Mouse (Mus musculus) intestine, postnatal 0 days (tissue): ENCODE results near the gene Mrm3. TPM values are rescaled to one million over a fixed set of nuclear protein-coding genes. Genes with fewer than 3 reads are reported as not detected.
"Not testable (repeated sequence)": the region's sequence is repeated elsewhere in the genome, so short reads cannot be mapped to it uniquely, and the experiment has no call there.

Source experiments
- ATAC-seq: fragments of 200-750 bp; cut with Nextera tagmentation; 2 replicates; pipeline ENCODE4 v1.8.0; 2017; ENCODE audit warnings: mild to moderate bottlenecking, moderate TSS enrichment, moderate library complexity
- H3K27ac ChIP-seq: fragments of 300-500 bp; sonication (generic); 2 replicates; pipeline ENCODE4 v1.5.1; 2014; ENCODE audit warnings: mild to moderate bottlenecking, low read depth, low read length, moderate library complexity
- H3K27me3 ChIP-seq: fragments of 300-500 bp; sonication (generic); replicated peaks from 2 replicates; pipeline ENCODE4 v1.6.1; 2014; ENCODE audit warnings: low read length, mixed read lengths; ENCODE audit not compliant: control insufficient read depth, insufficient read depth
- H3K36me3 ChIP-seq: fragments of 300-500 bp; sonication (generic); 2 replicates; pipeline ENCODE4 v1.6.1; 2014; ENCODE audit warnings: mild to moderate bottlenecking, moderate library complexity; ENCODE audit not compliant: control insufficient read depth, insufficient read depth
- H3K4me1 ChIP-seq: fragments of 300-500 bp; sonication (generic); replicated peaks from 2 replicates; pipeline ENCODE4 v1.6.1; 2014; ENCODE audit warnings: antibody characterized with exemption, low read length, mixed read lengths; ENCODE audit not compliant: control insufficient read depth, insufficient read depth
- H3K4me2 ChIP-seq: fragments of 300-500 bp; sonication (generic); replicated peaks from 2 replicates; pipeline ENCODE4 v1.6.1; 2014; ENCODE audit warnings: low read depth, mild to moderate bottlenecking, moderate library complexity
- H3K4me3 ChIP-seq: fragments of 300-500 bp; sonication (generic); 2 replicates; pipeline ENCODE4 v1.5.1; 2014; ENCODE audit warnings: low read depth, low read length
- H3K9ac ChIP-seq: fragments of 300-500 bp; sonication (generic); 2 replicates; pipeline ENCODE4 v1.6.1; 2014; ENCODE audit warnings: mild to moderate bottlenecking, low read depth, low read length
- H3K9me3 ChIP-seq: fragments of 300-500 bp; sonication (generic); 2 replicates; pipeline ENCODE4 v1.6.1; 2016; ENCODE audit warnings: mixed run types; ENCODE audit not compliant: control insufficient read depth
- CTCF ChIP-seq: sonication (generic); IDR thresholded peaks from 2 replicates; pipeline ENCODE4 v1.5.1; 2016; ENCODE audit warnings: low read depth, mild to moderate bottlenecking, control low read depth, antibody characterized with exemption, moderate library complexity
- WGBS: fragments of 180-500 bp; shearing (Covaris S2); extraction: QIAGEN DNeasy Blood & Tissue Kit; methylation state at CpG from one replicate; pipeline ENCODE4 v1.1.7; 2014; 5-methylcytosine and 5-hydroxymethylcytosine counted together
- polyA plus RNA-seq: library from polyadenylated mRNA; unstranded; fragments of >200 nt; fragmentation: Nextera tagmentation; extraction: Ambion mirVana; gene quantifications from 2 replicates; pipeline ENCODE4 v1.2.1, GENCODE M21; 2015

Gene Mrm3
- polyA plus RNA-seq, 1 experiment from 2014 or later: 8.9 TPM

DNA sequence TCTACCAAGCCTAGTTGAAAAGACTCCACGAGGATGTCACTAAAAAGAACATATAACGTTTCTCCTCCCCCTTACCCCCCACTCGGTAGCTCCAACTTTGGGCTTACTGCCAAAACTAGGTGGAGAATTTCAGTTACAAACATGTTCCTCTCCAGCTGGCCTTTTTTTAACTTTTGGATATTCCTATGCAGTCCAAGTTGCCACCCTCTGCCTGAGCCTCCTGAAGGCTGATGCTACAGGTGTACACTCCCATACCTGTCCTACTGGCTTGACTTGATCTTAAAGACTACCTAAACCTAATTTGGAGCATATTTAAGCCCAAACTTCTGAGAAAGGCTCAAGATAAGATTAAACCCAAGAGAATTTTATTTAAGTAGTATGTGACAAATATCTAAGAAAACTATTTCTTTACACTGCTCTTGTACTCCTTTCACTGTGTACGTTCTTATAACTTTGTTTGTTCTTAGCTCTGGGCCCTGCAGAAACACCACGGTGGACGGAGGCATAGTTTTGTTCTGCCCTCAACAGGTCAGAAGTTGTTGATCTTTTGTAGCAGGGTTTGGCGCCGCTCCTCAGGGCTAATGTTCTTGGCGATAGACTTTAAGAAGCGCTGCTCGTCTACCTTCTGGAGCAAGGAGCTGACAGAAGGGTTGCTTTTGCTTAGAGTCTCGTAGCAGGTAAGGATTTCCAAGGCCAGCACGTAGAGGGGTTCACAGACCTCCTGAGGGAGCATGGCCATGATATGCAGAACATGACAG, 33.1 kb upstream of the Mrm3 start:
- Histone ChIP-seq H3K9ac (no peak overlapping the region), H3K4me3 (no peak overlapping the region), H3K27me3 (no peaks in the 10 kb centered on the region), H3K4me2 (no peak overlapping the region), H3K9me3 (no peaks in the 10 kb centered on the region), H3K27ac (no peak overlapping the region), H3K36me3 (peaks cover 52% of the 10 kb centered on the region), H3K4me1 (no peaks in the 10 kb centered on the region)
- no peak for TF ChIP-seq CTCF
- WGBS: 76% methylated on average over 13 of the region's 13 CpGs
- no peak for ATAC-seq

DNA sequence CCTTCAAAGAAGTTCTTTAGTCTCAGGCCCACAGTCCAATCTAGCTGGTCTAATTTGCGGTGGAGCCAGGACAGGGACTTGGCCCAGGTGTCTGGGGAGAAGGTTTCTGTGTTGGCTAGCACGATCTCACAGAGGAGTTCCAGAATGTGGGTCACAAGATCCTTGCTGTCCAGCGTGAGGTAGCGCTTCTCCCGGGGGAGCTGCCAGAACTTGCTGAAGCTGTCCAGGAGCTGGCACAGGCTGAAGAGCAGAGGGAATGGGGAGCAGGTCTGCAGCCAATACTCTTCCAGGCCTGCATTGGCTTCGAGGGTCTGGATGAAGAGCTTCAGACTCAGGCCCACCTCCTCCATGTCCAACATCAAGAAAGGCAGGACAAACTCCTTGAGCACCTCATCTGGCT, 31.9 kb upstream of the Mrm3 start:
- not testable (repeated sequence) for H3K4me3 ChIP-seq, H3K4me1 ChIP-seq, ATAC-seq, H3K9ac ChIP-seq, H3K27me3 ChIP-seq, H3K4me2 ChIP-seq, H3K27ac ChIP-seq, H3K9me3 ChIP-seq
- peaks cover 44% of the 10 kb centered on the region for H3K36me3 ChIP-seq
- WGBS: 100% methylated on average over 2 of the region's 6 CpGs

DNA sequence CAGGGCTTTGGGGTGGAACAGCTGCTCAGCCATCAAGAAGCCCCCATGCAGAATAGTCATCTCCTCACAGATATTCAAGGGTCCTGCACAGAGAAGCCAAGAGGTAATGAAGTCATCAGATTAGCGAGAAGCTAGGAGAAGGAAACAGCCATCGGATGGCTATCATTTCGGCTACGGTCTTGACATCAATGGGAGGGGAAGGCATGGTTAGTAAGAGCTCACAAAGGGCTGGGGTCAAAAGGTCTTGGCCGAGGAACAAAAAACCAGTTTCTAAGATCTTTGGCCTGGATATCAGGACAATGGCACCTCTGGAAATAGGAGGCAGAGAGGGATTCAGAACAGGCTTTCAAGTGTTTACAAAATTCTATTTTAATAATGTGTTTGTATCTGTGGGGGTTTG, 29.7 kb upstream of the Mrm3 start:
- WGBS: 85% methylated on average over 5 of the region's 5 CpGs
- Histone ChIP-seq H3K9me3 (no peaks in the 10 kb centered on the region), H3K27me3 (no peaks in the 10 kb centered on the region), H3K4me1 (no peaks in the 10 kb centered on the region), H3K4me3 (no peak overlapping the region), H3K9ac (no peak overlapping the region), H3K27ac (no peak overlapping the region), H3K36me3 (peaks cover 24% of the 10 kb centered on the region), H3K4me2 (no peak overlapping the region)
- no peak for TF ChIP-seq CTCF
- no peak for ATAC-seq

DNA sequence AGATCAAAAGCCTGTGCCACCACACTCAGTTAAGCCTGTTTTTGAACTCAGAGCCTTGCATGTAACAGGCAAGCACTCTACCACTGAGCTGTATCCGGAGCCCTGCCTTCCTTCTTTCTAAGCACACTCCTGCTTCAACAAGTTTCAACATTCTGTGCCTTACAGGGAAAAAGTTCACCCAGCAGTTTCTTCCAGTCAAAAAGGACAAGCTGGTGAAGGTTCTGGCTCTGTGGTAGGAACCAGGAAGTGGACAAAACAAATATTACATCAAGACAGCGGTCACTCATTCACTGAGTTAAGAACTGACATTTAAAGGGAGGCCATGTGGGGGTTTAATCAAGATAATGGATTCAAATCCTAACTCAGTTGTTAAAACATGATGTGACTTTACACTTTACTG, 28.5 kb upstream of the Mrm3 start:
- Histone ChIP-seq H3K9ac (no peak overlapping the region), H3K4me2 (no peak overlapping the region), H3K36me3 (peaks cover 24% of the 10 kb centered on the region), H3K27me3 (no peaks in the 10 kb centered on the region), H3K9me3 (no peaks in the 10 kb centered on the region), H3K4me1 (no peaks in the 10 kb centered on the region), H3K4me3 (no peak overlapping the region), H3K27ac (no peak overlapping the region)
- 55% methylated on average over 2 of the region's 2 CpGs for WGBS
- no peak for ATAC-seq
- TF ChIP-seq CTCF: no peak

DNA sequence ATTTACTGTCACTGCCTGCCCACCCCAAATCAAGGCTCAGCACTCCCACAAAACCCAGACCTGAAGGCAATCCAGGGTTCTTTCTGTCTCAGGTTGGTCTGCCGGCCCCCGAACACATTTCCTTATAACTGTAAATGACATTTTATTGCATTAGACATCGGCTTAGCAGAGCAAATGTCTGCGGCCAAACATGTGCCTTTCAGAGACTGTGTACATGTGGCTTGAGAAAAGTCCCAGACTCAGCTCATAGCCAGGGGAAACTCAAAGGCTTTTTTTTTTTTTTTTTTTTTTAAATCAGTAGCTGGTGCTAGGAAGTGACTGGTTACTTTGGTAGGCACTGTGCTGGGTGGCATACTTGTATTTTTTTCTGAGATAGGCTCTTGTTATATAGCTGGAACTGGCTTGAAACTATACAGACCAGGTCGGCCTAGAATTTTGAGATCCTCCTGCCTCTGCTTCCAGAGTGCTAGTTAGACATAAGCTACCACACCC, 27.4 kb upstream of the Mrm3 start:
- peak overlapping the region; percentile 65; the same call in 1 of the 2 replicates for H3K27ac ChIP-seq
- no peaks in the 10 kb centered on the region for H3K4me1 ChIP-seq
- WGBS: 61% methylated on average over 5 of the region's 5 CpGs
- H3K4me3 ChIP-seq: peak overlapping the region; percentile 77; the same call in 1 of the 2 replicates
- no peaks in the 10 kb centered on the region for H3K9me3 ChIP-seq
- H3K36me3 ChIP-seq: peaks cover 31% of the 10 kb centered on the region
- no peaks in the 10 kb centered on the region for H3K27me3 ChIP-seq
- ATAC-seq: no peak
- H3K9ac ChIP-seq: no peak overlapping the region
- no peak for TF ChIP-seq CTCF
- peak overlapping the region; percentile 96; the same call in 1 of the 2 replicates for H3K4me2 ChIP-seq

DNA sequence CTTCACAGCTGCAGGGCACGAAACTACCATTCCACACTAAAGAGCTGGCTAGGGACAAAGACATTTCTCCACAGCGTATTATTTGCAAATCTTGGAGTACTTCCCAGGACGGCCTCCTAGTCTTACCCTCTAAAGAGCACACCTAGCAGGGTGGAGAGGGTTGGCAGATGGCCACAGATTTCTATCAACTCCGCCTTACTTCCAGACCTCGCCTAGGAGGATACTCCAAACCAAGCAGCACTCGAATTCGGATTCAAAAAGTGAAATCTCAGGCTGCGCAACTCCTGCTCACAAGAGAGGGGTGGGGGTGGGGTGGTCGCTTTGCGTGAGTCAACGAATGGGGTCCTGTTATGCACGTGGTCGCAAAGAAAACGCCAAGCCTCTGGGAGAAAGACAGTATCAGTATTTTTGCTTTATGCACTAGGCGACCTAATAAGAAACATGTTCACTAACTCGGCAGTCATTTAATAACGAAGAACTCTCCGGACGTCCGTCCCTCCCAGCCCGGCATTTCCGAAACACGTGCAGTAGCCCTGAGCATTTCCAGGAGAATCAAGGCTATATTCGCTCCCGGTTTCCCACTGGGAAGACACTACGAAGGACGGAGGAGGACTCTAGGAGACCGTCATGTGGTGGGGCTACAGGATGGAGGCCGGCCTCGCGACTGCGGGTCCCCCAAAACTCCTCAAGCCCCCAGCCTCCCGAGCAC, 26.7 kb upstream of the Mrm3 start:
- H3K4me1 ChIP-seq: no peaks in the 10 kb centered on the region
- H3K9ac ChIP-seq: peak overlapping the region; percentile 69
- H3K4me3 ChIP-seq: peak overlapping the region; percentile 77
- WGBS: 1% methylated on average over 33 of the region's 33 CpGs
- peak overlapping the region; percentile 96 for H3K4me2 ChIP-seq
- H3K27me3 ChIP-seq: no peaks in the 10 kb centered on the region
- peaks cover 36% of the 10 kb centered on the region for H3K36me3 ChIP-seq
- peak; percentile 48 for ATAC-seq
- H3K9me3 ChIP-seq: no peaks in the 10 kb centered on the region
- peak overlapping the region; percentile 65 for H3K27ac ChIP-seq
- no peak for TF ChIP-seq CTCF
